Mouse (Mus musculus): ENCODE results near the gene Cep44.

Cep44 gene

DNA sequence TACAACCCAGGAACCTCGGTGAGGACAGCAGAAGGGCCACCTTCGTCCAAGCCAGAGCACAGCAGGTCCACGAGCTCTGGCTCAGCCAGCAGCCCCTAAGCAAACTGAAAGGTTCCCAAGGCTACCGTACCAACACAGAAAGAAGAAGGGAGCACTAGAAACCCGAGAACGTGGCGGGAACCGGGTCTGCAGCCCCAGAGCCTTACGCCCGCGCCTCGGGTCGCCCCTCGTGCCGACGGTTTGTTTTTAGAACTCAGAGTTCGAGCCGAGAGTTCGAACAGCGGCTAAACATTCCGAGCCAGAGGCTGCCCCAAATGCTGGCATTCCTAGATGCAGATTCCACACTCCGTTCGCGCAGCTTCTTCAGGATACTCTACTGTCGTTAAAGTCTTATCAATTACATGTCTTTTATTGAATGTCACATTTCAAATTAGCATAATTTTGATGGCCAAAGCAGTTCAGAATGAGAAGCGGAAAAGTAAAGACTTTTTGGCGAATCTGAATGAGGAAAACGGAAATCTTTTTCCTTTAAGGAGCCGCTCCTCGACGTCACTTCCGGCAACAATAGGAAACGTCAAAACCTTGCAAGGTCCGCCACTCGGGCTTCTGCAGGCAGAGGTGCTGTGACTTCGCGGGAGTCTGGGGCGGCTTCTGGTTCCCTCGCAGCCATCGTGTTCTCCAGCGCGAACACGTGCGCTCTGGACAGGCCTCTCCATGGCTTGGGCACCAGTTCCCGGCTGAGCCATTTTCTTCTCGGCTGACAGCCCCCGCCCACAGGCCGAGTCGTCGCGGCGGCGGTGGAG lies at the start of gene Cep44, which contains the start of gene Fbxo8:
TSS of gene Cep44 (minus strand) at position 490 of the 803 bp plus-strand sequence.
TSS of gene Fbxo8 (plus strand) at position 533 of the 803 bp plus-strand sequence.
- DNase-seq = peak; percentile 87 to 89

DNA sequence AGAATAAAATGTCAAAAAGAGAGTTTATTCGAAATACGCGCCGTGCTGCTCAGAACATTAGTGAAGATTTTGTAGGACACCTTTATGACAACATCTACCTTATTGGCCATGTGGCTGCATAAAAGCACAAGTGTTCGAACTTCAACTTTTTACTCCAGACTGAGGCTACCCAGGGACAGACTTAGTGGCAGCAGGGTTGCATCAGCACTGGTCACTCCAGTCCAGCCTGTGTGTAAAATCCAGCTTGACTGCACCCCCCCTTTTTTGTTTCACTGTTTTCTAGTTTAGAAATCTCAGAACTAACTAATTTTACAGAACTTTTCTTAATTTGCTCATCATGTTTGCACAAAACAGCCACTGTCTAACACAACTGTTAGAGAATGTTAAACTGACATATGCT lies 40.7 kb upstream of the Cep44 start:
- no peak for DNase-seq

DNA sequence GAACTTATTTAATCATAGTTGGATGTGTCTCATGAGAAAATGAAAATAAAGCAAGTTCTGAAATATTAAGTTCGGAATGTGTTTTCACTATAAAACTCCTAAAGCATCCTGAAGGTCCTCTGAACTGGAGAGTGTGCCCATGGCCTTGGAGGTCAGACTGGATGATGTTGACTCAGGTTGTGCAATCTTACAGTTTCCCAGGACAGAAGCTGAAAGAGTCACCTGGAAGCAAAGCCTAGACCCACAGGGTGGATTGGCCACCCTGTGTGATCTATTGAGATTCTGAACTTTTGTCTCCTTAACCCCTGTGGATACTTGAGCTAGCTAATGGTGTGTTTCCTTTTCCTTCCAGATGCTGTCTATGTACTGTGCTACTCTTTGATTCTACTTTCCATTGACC lies 40.2 kb upstream of the Cep44 start:
- DNase-seq = no peak

DNA sequence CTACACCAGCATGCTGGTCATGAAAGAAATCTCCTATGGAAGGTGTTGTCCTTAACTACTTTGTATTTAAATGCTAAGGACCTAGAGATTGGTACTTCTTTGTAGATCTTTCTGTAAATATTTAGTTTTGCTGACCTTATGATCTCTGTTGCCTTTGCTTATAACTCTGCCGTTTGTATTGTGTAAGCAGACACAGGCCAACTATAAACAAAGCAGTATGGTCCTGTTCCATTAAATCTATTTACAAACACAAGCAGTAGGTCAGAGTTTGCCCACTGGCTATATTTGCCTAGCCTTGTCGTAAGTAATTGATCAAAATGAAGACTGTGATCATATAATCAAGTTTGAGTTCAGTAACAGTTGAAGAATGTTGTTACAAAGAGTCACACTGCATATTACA lies 38.2 kb upstream of the Cep44 start:
- no peak for DNase-seq

DNA sequence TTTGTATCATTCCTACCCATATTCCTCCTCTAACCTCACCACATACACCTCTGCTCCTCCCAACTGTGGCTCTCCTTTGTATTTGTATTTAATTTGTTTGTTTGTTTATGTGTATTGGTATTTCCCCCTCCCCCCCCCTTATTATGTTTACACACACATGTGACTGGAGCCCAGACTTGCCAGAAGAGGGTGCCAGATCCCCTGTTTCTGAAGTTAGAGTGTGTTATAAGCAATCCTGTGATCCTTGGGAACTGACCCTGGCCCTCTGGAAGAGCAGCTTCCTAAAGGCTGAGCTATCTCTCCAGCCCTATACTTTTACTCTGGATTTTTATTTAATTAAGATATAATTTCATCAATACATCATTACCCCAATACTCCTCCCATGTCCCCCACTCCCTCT lies 32.0 kb upstream of the Cep44 start:
- peak; percentile 9 to 57 for DNase-seq

DNA sequence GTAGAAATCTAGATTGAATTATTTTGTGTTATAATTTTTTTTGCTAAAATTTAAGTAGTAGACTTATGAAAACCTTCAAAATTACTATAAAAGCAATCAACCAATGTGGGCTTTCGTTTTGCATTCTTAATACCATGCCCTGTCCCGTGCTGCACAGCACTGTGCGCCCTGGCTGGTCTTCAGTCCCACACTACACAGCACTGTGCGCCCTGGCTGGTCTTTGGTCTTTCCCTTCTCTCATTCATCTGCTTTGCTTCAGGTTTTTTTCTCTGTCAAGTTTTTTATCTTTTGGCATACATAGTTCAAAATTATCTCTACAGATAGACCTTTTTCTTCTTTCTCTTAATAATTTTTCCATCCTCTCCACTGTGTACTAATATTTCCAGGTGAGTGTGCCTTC lies 30.1 kb upstream of the Cep44 start:
- DNase-seq = peak in 1 of 2 experiments; percentile 13

DNA sequence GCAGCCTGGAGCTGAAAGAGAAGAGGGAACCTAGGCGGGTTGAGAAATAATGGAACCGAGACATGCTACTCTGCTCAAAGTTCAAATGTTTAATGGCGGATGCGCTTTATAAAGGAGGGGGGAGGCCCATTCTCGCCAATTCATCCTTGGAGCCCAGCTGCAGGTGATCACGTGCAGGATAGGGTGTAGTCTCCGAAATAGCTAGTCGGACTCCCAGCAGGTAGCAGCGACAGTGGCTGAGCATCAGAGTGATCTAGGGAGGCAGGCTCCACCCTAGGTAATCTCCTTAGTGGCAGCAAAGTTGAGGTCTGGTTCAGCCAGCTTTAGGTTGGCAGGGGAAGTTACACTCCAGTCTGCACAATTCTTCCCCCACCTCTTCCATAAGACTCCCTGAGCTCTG lies 16.0 kb upstream of the Cep44 start:
- DNase-seq = no peak

DNA sequence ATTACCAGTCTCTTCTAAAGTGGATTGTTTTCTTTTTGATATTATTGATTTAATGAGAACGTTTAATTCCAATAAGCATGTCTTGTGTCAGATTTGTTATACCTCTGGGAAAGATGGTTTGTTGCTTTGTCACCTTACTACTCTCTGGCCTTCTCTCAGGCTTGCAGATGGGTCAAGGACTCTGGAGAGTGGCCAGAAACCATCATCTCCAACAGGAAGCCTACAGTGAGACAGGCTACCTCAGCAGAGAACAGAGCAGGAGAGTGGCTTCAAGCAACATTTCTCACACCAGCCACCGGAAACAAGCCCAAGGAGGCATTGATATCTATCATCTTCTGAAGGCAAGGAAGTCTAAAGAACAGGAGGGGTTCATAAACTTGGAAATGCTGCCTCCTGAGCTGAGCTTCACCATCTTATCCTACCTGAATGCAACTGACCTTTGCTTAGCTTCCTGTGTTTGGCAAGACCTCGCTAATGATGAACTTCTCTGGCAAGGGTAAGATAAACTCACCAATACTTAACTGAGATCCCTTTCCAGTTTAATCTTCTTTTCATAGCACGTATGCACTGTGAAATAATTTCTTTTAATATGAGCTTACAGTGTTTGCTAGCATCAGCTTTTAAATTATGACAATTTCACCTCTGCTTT lies 13.7 kb upstream of the Cep44 start:
- peak; percentile 54 to 62 for DNase-seq

DNA sequence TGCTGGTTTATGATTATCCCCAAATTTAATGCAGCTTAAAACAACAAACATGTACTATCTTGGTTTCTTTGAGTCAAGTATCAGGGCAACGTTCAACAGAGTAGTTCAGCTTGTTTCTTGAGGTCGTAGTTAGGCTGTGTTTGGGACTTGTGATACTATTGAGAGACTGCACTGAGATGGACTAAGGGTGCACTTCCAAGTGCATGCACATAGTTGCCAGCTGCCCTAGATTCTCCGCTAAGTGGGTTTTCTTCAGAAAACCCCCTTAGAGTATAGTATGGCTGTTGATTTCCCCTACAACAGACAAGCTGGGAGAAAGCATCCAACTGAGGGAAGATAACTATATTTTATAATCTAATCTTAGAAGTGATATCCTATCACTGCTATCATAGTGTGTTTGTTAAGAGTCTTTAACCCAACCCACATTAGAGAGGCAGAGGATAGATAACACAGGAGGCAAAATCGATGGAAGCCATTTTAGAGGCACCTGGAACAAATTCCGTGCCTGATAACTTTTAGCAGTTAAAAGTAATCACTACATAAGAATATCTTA lies 1.8 kb upstream of the Cep44 start:
- DNase-seq = no peak

DNA sequence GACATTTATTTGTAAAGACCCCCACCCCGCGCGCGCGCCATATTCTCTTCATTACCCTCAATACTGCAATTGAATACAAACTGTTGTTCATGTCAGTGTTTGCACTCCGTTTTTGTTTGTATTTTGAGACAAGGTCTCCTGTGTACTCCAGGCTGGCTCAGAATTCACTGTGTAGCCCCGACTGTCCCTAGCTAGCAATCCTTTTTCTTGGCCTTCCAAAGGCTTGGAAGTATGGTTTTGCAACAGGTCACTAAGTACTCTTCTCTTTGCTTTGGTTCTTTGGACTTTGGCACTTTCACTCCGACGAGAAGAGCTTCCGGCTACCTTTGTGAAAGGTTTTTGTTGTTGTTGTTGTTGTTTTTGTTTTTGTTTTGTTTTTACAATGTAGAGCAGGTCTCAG lies 1.2 kb upstream of the Cep44 start:
- peak; percentile 37 to 51 for DNase-seq

DNA sequence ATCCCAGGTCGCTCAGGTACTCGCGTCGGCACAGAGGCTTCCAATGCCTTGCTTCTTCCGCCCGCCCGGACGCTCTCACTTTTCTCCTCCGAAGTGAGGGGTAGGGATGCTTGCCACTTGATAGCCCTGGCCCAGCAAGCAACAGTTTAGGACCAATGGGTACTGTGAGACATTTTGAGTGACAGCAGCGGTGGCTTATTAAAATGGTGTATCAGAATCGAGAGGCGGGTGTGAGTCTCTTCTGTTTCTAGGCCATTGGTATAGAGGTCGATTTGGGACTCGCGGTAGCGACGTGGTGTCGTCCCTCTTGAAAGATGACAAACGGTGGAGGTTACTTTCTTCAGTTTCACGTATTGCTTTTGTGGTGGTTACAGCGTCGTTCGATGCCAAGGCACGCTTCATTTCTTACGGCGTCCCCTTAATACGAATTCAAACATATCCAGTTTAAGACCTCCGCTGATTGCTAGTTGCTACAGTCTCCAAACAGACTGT lies 560 bp upstream of the Cep44 start:
- peak; percentile 89 to 94 for DNase-seq

DNA sequence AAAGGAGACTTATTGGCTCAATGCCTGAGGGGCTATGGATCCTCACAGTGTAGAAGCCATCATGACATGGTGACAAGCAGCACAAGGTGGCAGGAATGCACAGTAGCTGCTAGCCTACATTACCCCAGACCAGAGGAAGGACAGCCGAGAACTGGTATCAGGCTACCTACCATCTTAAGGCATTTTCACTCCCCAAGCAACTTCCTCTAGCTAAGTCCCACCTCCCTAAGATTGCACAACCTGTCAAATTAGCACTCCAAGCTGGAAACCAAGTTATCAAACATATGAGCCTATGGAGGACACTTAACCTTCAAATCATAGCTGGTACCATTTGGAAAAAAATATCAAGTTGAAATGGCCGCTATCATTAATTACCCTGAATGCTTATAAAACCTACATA lies 3.0 kb downstream of the Cep44 start:
- no peak for DNase-seq

DNA sequence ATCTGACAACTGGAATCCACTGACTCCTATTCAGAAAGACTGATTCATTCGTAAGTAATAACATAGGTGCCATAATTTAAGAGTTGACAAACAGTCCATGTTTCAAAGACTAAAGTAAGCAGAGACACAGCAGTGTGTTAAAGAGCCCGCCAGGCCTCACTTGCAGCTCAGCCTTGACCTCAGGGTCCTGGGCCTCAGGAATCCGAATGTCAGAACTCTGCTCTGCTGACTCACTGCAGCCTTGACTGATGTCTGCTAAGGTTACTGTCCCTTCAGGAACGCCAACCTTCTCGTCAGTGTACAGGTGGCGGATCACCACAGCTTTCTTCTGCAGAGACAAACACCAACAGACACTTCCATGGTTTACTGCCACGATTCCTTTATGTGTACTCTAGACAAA lies 10.1 kb downstream of the Cep44 start:
- no peak for DNase-seq

DNA sequence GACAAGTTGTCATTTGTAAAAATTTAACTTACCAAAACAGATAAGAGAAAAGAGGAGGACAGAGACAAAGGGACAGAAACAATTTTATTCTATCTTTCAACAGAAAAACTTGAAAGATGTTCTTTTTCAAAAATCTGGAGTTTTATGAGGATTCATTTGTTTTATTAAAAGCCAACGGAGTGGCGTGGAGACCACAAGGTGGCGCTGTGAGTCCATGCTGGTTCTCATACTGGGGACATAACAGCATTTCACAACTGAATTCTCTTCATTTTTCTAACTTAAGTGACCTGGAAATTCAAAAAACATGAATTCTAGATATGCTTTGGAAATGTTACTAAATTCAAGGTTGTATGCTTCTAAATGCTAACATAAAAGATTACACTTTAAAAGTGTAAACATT lies 20.5 kb downstream of the Cep44 start:
- peak; percentile 33 to 89 for DNase-seq

DNA sequence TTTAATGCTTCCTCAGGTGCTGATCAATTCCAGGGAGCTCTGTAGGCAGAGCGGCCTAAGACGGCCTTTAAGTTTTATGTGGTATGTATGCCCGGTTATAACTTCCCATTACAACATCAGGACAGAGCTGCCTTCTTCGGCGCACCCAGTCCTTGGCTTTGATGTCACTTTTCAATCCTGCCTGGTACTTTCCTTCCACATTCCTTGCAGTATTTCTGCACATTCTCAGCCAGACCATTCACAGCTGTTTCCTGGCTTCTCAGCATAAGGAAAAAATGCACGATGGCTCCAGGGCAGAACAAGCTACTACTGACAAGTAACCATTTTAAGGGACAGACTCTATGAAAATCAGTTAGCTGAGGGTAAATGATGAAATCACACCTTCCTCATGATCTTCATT lies 22.0 kb downstream of the Cep44 start:
- no peak for DNase-seq

DNA sequence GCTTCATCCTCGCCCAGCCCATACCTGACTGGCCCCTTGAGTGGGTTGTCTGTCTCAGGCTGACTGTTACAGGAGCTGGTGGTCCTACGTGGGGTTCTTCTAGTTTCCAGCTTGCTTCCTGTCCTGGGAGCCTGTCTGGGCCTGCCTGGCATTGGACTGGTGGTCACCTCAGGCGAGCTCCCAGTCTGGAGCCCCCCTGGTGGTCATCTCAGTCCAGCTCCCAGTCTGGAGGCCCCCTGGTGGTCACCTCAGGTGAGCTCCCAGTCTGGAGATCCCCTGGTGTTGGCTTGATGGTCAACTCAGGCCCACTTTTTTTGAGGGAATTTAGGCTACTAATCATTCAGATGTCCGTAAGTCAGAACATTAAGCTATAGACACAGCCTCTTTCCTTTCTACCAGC lies 29.8 kb downstream of the Cep44 start:
- no peak for DNase-seq

DNA sequence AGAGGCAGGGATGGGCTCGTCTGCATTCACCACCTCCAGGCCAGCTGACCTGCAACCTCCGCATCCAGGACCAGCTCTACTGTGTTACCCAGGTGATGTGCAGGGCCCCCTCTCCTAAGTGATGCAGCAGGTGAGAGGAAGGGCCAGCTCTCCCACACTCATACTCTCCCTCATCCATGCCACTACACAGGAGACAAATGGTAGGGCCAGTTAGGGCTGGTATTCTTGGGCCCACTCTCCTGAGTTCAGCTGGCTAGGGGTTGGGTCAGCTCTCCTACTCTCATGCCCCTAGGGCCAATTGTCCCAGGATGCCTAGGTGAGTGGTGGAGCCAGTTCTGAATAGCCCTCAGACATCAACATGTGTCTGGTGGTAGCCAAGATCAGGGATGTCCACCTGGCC lies 30.6 kb downstream of the Cep44 start:
- no peak for DNase-seq

DNA sequence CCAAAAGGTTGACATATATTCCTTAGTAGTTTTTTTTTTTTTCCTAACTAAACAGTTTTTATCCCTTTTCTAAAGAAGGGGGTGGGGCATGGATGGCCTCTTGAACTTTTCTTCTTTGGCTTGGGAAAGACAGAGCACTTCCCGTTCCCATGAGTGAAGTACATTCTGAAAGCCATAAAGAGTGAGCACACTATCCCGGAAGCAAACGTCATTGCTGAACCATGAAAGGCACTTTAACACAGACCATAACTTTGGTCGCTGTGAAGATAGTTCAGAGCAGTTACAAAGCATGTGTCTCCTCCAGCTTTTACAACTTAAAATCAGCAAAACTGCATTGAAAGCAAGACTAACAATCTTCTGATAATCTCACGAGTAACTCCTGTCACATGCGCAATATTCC lies 32.0 kb downstream of the Cep44 start:
- DNase-seq = no peak

DNA sequence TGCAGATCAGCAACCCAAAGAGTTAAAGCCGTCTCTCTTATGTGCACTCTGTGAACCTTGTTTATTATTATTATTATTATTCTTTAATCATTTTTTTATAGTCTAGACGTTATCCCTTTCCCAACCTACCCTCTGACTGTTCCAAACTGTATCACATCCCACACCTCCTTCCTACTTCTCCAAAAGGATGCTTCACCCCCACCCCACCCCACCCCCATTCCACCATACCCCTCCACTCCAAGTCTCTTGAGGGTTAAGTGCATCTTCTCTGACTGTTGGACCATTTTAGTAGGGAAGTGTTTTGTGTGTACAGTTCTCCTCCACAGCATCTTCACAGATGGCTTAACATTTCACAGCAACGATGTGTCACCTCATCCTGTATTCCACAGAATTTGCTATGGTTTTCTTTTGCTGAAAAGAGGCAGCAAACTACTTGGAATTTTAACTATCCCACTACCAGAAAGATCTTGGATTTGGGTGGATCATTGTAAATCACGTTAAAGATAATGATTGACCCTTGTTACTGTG lies 41.8 kb downstream of the Cep44 start:
- DNase-seq = no peak

DNA sequence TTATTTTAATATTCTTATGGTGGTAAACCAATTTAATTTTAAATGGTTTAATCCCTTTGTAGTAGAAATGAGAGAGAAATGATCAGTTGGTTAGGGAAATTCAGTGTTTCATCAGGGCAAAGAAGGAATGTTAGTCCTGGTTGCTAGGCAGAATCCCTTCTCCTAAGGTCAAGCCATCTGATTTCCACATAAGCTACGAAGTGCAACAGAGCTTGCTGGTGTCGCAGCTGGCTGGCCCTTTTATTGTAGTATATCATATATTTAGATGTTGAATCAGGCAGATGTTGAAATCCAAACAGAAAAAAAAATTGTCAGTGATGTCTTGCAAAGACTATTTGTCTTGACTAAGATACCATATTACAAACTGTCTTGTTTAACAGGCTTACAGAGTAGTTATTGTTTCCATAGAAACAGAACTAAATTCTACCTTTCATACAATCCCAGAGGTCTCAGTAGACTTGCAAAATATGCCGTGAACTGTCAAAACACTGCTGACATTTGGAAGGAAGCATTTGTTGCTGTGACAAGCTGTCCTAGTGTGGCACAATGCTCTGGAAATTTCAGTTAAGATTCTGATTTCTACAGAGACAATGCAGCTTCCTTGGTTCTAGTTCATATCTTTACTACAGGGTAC lies 42.4 kb downstream of the Cep44 start:
- no peak for DNase-seq

DNA sequence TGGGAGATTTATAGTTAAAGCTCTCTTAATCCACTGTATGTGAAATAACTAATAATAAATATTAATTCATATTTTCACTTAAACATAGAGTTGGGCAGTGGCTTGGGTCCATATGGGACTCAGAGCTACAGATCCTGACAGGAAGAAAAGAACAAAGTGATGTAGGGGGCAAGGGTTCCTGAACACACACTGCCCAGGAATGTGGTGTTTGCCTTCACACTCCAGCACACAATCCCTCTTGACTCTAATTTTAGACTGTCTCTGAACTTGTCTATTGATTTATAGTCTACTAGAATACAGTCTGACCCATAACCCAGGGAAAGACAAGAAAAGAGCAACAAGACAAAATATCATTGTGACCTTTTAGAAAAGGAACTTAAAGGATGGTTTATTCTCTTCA lies 48.9 kb downstream of the Cep44 start:
- no peak for DNase-seq

DNA sequence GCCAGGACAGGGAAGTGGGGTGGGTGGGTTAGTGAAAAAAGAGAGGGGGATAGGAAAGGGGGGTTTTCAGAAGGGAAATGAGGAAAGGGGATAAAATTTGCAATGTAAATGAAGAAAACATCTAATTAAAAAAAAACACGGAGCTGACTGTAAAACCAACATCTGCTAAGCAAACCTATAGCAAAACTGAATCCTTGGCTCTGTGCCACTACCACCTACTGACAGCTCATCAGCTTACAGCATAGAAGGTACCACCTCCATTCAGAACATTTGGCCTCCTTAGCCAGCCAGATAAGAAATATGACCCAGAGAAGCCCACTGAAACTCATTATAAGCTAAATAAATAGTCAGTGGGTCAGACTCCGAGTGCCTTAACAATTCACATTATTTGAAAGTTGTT lies 61.4 kb downstream of the Cep44 start:
- no peak for DNase-seq

DNA sequence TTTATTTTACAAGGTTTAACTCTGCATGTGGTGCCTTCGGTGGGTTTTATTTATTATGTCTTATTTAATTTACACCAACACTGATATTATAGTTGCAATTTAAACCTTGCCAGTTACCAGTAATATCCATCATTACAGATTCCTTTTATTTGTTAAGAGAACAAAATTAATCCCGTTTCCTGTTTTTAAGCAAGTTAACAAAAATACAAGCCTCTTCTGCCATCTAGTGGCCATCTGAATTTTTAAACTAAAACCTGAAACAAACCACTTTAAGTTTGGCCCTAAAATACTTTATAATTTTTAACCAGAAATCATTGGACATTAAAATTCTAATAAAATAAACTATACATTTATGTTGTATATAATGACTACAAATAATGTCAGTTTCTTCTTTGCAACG lies 64.8 kb downstream of the Cep44 start:
- no peak for DNase-seq
